Mouse (Mus musculus) thymus, adult 2 months (tissue): ENCODE results near the gene Lacc1. TPM values are rescaled to one million over a fixed set of nuclear protein-coding genes. Genes with fewer than 3 reads are reported as not detected.
"Not testable (repeated sequence)": the region's sequence is repeated elsewhere in the genome, so short reads cannot be mapped to it uniquely, and the experiment has no call there.

Experiments used
- DNase-seq: peaks from one replicate; pipeline ENCODE4 v3.0.0; 2021
- H3K27ac ChIP-seq: fragments of 200-500 bp; 2 replicates; pipeline ENCODE4 v1.5.1; 2012; ENCODE audit warnings: low read length, control low read depth; ENCODE audit not compliant: control insufficient read depth, insufficient read depth
- H3K27me3 ChIP-seq: fragments of 200-500 bp; 2 replicates; pipeline ENCODE4 v1.6.1; 2012; ENCODE audit warnings: mild to moderate bottlenecking, low read length, moderate library complexity, mixed read lengths; ENCODE audit not compliant: control insufficient read depth, insufficient read depth
- H3K36me3 ChIP-seq: fragments of 200-500 bp; 2 replicates; pipeline ENCODE4 v1.6.1; 2012; ENCODE audit warnings: mild to moderate bottlenecking, low read length, moderate library complexity; ENCODE audit not compliant: control insufficient read depth, insufficient read depth
- H3K4me1 ChIP-seq: fragments of 200-500 bp; replicated peaks from 2 replicates; pipeline ENCODE4 v1.6.1; 2012; ENCODE audit warnings: low read length; ENCODE audit not compliant: control insufficient read depth, insufficient read depth
- H3K4me3 ChIP-seq: fragments of 200-500 bp; 2 replicates; pipeline ENCODE4 v1.5.1; 2012; ENCODE audit warnings: mild to moderate bottlenecking, low read length, control low read depth, moderate library complexity; ENCODE audit not compliant: control insufficient read depth, insufficient read depth
- CTCF ChIP-seq: fragments of 200-500 bp; IDR thresholded peaks from 2 replicates; pipeline ENCODE4 v1.5.1; 2012; ENCODE audit warnings: mild to moderate bottlenecking, control low read depth, low read length, moderate library complexity, borderline replicate concordance; ENCODE audit not compliant: control insufficient read depth, poor library complexity, insufficient read depth; ENCODE audit errors: extremely low read depth
- POLR2A ChIP-seq: fragments of 200-500 bp; IDR thresholded peaks from 2 replicates; pipeline ENCODE4 v1.6.1; 2012; ENCODE audit warnings: mild to moderate bottlenecking, low read length, control low read depth, moderate library complexity; ENCODE audit not compliant: control insufficient read depth, poor library complexity, insufficient read depth; ENCODE audit errors: extremely low read depth
- WGBS: fragments of 180-500 bp; shearing (Covaris S2); methylation state at CpG from one replicate; pipeline ENCODE4 v1.1.7; 2018; 5-methylcytosine and 5-hydroxymethylcytosine counted together
- polyA plus RNA-seq: library from polyadenylated mRNA; depleted of rRNA; stranded (reverse); fragments of >200 nt; gene quantifications from 2 replicates; pipeline ENCODE4 v1.2.3, GENCODE M21; 2012

Gene Lacc1
- polyA plus RNA-seq, 1 experiment: 8.8 TPM

GRCm38 (mm10) chr14:77011804-77012203 is 24.9 kb downstream of the Lacc1 start:
- H3K27me3 ChIP-seq: no peaks in the 10 kb centered on the region
- DNase-seq: peak; percentile 57

GRCm38 (mm10) chr14:77008238-77008637 is 28.5 kb downstream of the Lacc1 start:
- TF ChIP-seq CTCF (no peak), POLR2A (no peak)
- Histone ChIP-seq H3K4me1 (no peaks in the 10 kb centered on the region), H3K4me3 (no peak overlapping the region), H3K27ac (no peak overlapping the region), H3K27me3 (no peaks in the 10 kb centered on the region), H3K36me3 (no peaks in the 10 kb centered on the region)
- WGBS: 12% methylated on average over 3 of the region's 3 CpGs
- peak; percentile 56 for DNase-seq

More at GRCm38 (mm10) chr14:77011804-77012203, 24.9 kb downstream of the Lacc1 start:
- TF ChIP-seq POLR2A (no peak), CTCF (no peak)
- no peak overlapping the region for H3K4me3 ChIP-seq
- H3K36me3 ChIP-seq: no peaks in the 10 kb centered on the region
- H3K27ac ChIP-seq: no peak overlapping the region
- 16% methylated on average over 3 of the region's 3 CpGs for WGBS
- H3K4me1 ChIP-seq: no peaks in the 10 kb centered on the region

- no peak for DNase-seq
- Histone ChIP-seq H3K4me1 (no peaks in the 10 kb centered on the region), H3K27me3 (no peaks in the 10 kb centered on the region), H3K36me3 (no peaks in the 10 kb centered on the region), H3K27ac (no peak overlapping the region), H3K4me3 (no peak overlapping the region)
- WGBS: 93% methylated on average over 5 of the region's 5 CpGs
- TF ChIP-seq POLR2A: no peak
- no peak for TF ChIP-seq CTCF
Observed at GRCm38 (mm10) chr14:77005566-77005965, 31.1 kb downstream of the Lacc1 start.

GRCm38 (mm10) chr14:77004740-77005139 is 32.0 kb downstream of the Lacc1 start:
- no peak overlapping the region for H3K27ac ChIP-seq
- 92% methylated on average over 8 of the region's 8 CpGs for WGBS
- no peaks in the 10 kb centered on the region for H3K27me3 ChIP-seq
- H3K4me3 ChIP-seq: no peak overlapping the region
- no peak for DNase-seq
- TF ChIP-seq POLR2A: no peak
- TF ChIP-seq CTCF: no peak
- no peaks in the 10 kb centered on the region for H3K36me3 ChIP-seq
- no peaks in the 10 kb centered on the region for H3K4me1 ChIP-seq

GRCm38 (mm10) chr14:76990351-76990750 is 46.4 kb downstream of the Lacc1 start:
- DNase-seq, H3K36me3 ChIP-seq, H3K4me3 ChIP-seq, H3K27ac ChIP-seq, H3K27me3 ChIP-seq, H3K4me1 ChIP-seq: not testable (repeated sequence)
- WGBS: 97% methylated on average over 2 of the region's 2 CpGs

- no peak overlapping the region for H3K27ac ChIP-seq
- TF ChIP-seq CTCF: no peak
- no peak for TF ChIP-seq POLR2A
- no peaks in the 10 kb centered on the region for H3K36me3 ChIP-seq
- no peaks in the 10 kb centered on the region for H3K27me3 ChIP-seq
- H3K4me1 ChIP-seq: no peaks in the 10 kb centered on the region
- H3K4me3 ChIP-seq: no peak overlapping the region
- WGBS: 89% methylated on average over 1 of the region's 1 CpGs
- DNase-seq: no peak
Observed at GRCm38 (mm10) chr14:76981781-76982180, 54.9 kb downstream of the Lacc1 start.

GRCm38 (mm10) chr14:76981176-76981575 is 55.5 kb downstream of the Lacc1 start:
- no peak overlapping the region for H3K4me3 ChIP-seq
- DNase-seq: no peak
- 97% methylated on average over 4 of the region's 4 CpGs for WGBS
- no peaks in the 10 kb centered on the region for H3K4me1 ChIP-seq
- TF ChIP-seq CTCF (no peak), POLR2A (no peak)
- H3K27me3 ChIP-seq: no peaks in the 10 kb centered on the region
- no peak overlapping the region for H3K27ac ChIP-seq
- H3K36me3 ChIP-seq: no peaks in the 10 kb centered on the region
